Mouse (Mus musculus) urinary bladder, postnatal 36 days (tissue): ENCODE measurements around the gene Spata7.
A peak's percentile ranks its signal among the peaks of the same experiment; 100 is the strongest.
"Not testable (repeated sequence)": the region's sequence is repeated elsewhere in the genome, so short reads cannot be mapped to it uniquely, and the experiment has no call there.

ENCODE experiments used
- DNase-seq, 2 experiments: peaks; one replicate each; pipeline ENCODE4 v3.0.0; 2022; ENCODE audit warnings: low spot score in 2 of 2, mixed read lengths in 1 of 2

The Spata7 gene

DNA sequence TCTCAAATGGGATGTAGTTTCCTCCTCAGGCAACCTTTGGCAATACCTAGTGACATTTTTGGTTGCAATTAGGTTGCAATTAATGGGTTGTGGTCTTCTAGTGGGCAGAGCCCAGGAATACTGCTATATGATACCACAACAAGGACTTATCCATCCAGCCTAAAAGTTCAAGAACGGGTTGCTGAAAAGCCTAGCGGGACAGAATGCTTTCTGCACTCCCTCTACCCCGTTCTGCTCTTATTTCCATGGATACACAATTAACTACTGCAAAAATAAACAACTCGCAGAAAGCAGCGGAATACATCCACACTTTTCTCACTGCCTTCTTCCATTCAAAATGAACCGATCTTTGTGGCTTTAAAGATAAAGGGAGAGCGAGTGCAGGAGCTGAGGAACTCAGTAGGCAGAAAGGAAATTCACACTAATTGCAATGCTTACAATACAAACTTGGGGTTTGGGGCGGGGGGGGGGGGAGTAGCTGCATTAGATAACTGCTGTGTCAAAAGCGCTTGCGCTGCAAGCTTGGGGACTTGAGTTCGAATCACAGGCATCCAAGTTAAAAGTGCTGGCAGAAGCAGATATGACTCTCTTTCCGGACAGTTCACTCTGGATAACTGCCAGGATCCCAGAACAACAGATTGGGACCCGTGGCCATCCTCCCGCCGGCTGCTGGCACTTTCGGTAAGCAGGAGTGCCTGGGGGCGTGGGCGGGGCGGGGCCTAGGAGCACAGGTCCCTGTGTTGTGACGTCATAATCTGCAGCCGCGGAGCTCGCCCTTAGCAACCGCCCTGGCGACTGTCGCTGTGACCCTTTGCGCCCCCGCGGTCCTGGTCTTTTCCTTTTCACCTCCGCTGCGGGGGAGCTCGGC lies at the start of gene Spata7:
Gene Spata7, plus strand, starts transcription at position 766 of the 868 bp plus-strand sequence.
- peak; percentile 69 to 73 for DNase-seq

- no peak for DNase-seq
Observed at GRCm38 (mm10) chr12:98585302-98585701, 42.7 kb upstream of the Spata7 start.

GRCm38 (mm10) chr12:98588573-98588972 lies 39.4 kb upstream of the Spata7 start:
- DNase-seq: no peak

DNA sequence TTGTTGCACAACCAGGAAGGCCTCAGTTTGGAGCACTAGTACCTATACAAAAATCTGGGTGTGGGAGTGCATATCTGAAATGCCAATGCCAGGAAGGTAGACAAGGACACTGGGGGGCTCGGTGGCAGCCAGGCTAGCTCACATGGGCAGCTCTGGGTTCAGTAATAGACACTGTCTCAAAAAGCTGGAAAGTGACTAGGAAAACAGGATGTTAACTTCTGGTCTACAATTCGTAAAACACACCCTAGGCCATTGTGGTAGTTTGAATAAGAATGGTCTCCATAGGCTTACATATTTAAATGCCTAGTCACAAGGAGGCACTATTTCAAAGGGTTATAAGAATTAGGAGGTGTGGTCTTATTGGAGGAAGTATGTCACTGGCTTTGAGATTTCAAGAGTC lies 36.9 kb upstream of the Spata7 start:
- no peak for DNase-seq

DNA sequence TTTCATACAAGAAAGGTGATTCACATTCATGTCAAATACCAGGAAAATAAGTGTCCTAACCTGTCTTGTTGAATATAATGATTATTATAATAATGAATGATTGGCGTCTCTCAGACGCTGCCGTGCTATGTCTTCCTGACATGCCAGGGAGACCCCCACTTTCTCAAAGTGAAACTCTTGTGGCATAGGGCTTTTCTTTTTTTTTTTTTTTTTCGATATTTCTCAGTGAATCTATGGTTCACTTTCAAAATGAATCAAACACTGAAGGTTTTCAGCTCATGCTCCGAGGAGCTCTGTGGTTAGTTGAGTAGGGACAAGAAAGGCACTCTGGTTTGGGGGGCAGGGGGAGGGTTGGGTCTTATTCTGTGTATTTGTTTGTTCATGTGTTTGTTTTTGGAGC lies 27.1 kb upstream of the Spata7 start:
- no peak for DNase-seq

GRCm38 (mm10) chr12:98602114-98602513 lies 25.8 kb upstream of the Spata7 start:
- no peak for DNase-seq

GRCm38 (mm10) chr12:98605264-98605663 lies 22.7 kb upstream of the Spata7 start:
- DNase-seq: no peak

DNA sequence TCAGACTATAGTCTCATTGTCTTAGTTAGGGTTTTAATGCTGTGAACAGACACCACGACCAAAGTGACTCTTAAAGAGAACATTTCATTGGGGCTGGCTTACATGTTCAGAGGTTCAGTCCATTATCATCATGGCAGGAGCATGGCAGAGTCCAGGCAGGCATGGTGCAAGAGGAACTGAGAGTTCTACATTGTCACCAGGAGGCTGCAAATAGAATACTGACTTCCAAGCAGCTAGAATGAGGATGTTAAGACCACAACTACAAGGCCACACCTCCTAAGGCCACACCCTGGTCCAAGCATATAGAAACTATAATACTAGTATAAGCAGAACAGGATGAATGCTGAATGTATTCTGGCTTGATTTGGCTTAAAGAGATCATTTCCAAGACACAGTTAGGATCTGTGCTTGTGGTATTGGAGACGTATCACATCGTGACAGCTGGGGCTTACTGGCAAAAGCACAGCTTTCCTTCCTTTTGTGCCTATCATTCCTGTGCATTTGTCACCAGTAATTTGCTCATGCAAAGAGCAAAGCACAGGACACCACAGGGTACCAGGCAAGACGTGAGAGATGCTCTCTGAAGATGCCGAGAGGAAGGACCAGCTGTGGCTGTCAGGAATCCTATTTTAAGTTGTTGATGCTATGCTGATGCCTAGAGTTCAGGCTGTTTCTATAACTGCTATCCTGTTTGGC lies 21.2 kb upstream of the Spata7 start:
- no peak for DNase-seq

DNA sequence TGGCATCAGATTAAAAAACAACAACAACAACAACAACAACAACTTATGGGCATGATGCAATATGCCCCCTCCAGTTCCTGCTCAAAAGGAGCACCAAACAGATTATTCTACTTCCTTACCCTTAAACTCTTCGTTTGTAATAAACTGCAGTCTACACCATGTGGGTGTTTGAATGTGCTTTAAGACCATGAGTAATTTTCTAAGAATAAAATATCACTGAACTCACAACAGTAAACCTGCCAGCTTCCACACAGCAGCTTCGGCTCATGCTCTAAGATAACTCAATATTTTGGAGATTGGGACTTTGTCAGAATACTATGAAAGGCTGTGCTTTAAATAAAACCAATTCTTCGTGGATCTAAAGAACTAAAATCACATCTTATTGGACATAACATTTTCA lies 17.6 kb upstream of the Spata7 start:
- DNase-seq: no peak

GRCm38 (mm10) chr12:98614910-98615508 lies 12.9 kb upstream of the Spata7 start:
- no peak for DNase-seq

DNA sequence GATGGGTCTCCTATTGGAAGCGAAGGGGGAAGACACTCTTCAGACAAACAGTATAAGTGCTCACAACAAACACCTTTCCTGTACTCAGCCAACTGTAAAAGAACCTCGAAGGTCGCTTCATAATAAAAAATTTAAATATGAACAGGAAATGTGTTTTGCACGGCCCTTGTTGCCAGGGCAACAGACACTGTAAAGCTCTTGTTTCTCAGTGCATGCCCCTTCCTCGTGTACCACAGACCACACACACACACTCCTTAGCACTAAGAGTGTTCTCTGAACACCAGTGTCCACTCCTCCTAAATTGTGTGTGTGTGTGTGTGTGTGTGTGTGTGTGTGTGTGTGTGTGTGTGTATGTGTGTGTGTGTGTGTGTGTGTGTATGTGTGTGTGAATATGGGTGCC lies 12.2 kb upstream of the Spata7 start:
- DNase-seq: no peak

DNA sequence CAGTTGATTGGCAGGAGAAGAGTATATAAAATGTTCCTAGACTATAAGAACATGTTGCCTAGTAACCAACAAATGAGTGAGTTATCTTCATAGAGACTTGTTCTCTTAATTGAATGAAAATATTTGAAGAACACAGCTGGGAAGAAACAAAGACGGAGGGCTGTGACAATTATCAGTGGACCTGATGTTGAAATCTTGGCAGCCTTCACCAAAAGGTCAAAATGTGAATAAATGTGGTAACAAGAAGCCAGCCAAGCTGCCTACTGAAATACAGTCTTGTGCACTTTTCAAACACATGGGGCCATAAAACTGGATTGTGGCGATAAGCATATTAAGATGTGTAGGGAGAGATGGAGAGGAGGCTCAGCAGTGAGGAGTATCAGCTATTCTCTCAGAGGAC lies 8.5 kb upstream of the Spata7 start:
- no peak for DNase-seq

- DNase-seq: not testable (repeated sequence)
Observed at GRCm38 (mm10) chr12:98620922-98621321, 7.0 kb upstream of the Spata7 start.

- not testable (repeated sequence) for DNase-seq
Observed at GRCm38 (mm10) chr12:98623266-98623665, 4.7 kb upstream of the Spata7 start.

GRCm38 (mm10) chr12:98628260-98628970 lies 458 bp downstream of the Spata7 start:
- DNase-seq: no peak

- DNase-seq: no peak
Observed at GRCm38 (mm10) chr12:98644852-98645251, 16.9 kb downstream of the Spata7 start.

- no peak for DNase-seq
Observed at GRCm38 (mm10) chr12:98656873-98657272, 28.9 kb downstream of the Spata7 start.

- DNase-seq: no peak
Observed at GRCm38 (mm10) chr12:98662617-98663016, 34.7 kb downstream of the Spata7 start.

GRCm38 (mm10) chr12:98668132-98668814 lies 40.3 kb downstream of the Spata7 start:
- DNase-seq: peak; percentile 36 to 66

- DNase-seq: no peak
Observed at GRCm38 (mm10) chr12:98669086-98669485, 41.1 kb downstream of the Spata7 start.

DNA sequence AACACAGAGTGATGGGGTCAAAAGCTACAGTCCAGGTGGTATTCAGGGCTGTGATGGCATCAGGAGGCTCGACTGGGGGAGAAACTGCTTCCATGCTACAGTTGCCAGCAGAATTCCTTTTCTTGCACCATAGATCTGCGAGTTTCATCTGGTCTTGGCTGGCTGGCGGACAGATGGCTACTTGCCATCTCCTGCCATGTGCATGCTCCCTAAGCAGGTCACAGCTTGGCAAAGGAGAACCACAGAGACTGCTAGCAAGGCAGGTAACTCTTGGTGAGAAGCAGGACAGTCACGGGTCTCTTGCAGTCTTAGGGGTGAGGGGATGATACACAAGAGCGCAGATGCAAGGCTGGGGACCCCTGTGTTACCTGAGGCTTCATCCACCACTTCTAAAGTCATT lies 41.9 kb downstream of the Spata7 start:
- DNase-seq: peak in 1 of 2 experiments; percentile 27
